Mouse (Mus musculus) hematopoietic stem cell, adult 5-6 weeks (primary cell): ENCODE data around the gene Fkbp10. TPM values are rescaled to one million over a fixed set of nuclear protein-coding genes. Genes with fewer than 3 reads are reported as not detected.
A peak's percentile ranks its signal among the peaks of the same experiment; 100 is the strongest.

Source experiments
- ATAC-seq, 2 experiments: fragments of 125-278 bp in 1 of 2; replicated peaks in 1 of 2; 2 replicates each; pipeline ENCODE4 v1.8.0; 2016 to 2017; ENCODE audit warnings: inconsistent platforms in 2 of 2, mild to moderate bottlenecking in 2 of 2, moderate number of reproducible peaks in 2 of 2, low read depth in 1 of 2, moderate TSS enrichment in 1 of 2; ENCODE audit not compliant: low FRiP score in 2 of 2, poor library complexity in 2 of 2, severe bottlenecking in 2 of 2, insufficient read depth in 1 of 2, low TSS enrichment in 1 of 2
- total RNA-seq: library from RNA; stranded (forward); fragments of 172-1452, 232-1000 nt; gene quantifications from 2 replicates; pipeline ENCODE4 v1.2.3, GENCODE M21; 2017

Gene Fkbp10
- total RNA-seq, 1 experiment from 2014 or later: 0.74 TPM

DNA sequence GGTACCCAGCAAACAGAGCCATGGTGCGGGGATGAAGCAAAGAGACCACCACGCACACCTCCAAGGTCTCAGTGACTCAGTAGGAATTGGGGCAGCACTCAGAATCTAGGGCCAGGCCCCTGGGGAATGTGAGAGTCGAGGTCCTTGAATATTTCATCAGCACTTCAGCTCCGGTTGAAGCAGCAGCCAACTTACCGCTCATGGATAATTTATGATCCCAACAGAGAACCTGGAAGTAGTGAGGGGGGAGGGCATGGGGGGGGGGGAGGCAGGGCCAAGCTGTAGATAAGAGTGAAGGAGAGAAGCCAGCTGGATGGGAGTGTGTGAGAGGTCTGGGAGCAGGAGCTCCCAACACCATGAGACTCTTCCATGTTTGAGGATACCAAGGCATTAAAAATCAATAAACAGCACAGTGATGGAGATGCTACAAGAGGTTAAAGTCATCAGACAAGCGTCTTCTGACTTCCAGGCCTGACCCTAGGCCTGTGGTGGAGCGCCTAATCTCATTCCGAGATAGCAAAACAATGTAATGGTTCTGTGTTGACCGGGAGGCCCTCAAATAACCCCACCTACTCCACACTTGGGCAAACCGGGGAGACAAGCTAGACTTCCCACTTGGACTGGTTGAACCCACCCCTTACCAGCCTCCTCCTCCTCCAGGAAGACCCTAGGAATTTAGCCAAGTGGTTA is 11.9 kb upstream of the Fkbp10 start:
- no peak for ATAC-seq

DNA sequence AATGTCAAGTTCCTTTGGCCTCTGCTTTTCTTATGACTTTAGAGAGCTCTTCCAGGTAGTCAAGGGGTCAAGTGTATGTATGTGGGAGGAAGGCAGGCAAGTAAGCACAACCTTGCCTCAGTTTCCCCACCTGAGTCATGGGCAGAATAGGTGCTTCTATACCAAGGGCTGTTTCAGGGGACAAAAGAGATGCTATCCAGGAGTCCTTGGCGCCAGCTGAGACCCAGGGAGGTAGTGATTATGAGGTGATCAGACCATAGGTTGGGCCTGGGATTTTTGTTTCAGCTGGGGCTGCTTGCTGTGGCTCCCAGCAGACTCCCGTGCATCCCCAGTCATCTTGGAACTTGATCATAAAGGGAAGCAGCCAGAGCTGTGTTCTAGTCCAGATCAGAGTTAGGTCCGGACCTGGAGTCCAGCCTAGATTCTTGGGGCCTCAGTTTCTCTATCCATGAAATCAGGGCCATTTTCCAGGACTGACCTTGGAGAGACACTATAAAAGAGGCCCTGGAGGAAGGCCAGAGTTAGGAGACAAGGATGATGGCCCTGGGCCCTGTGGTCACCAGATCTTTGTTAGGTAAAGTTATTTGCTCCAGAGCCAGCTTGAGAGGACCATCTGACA is 10.9 kb upstream of the Fkbp10 start:
- ATAC-seq: no peak

DNA sequence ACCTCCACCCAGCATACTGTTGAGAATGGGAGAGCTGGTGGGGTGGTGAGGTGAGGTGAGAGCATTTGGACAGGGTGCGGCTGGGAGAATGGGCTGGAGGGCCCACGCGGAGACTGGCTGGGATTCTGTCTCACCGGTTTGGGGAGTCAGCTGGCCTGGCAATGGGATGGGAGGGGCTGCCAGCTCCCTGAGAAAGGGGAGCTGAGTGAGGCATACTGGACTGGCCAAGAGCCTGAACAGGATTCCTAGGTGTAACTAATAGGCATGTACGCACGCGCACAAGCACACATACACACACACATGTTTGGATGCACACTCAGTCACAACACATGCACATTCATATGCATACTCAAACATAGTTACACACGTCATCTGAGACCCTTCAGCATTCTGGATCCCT is 9.2 kb upstream of the Fkbp10 start:
- ATAC-seq: no peak

DNA sequence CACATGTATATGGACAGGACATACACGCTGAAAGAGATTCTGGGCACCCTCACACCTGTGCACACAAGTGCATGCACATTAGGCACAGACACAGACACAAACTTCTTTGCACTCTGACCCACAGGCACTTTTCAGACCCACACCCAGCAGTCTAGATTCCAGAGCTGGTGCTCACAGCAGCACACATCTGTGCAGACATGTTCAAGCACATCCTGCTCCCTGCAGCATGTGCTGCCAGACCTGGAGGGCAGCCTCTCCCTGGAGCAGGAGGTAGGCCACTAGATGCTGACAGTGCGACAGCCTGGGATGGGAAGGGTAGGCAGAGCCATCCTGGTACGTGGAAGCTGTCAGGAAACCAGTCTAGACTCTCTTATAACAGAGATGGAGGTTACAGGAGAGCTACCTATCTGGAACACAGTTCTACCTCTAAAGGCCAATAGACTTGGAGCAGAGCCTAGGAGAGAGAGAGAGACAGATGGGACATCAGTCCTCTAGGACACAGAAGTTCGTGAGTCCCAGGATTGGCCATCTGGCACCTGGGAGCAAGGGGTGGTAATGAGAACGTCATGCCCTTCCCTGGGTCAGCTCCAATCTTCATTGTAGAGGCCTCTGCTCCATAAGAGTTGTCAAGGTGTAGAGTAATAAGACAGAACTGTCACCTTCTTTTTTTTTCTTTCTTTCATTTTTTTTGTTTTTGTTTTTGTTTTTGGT is 8.3 kb upstream of the Fkbp10 start:
- no peak for ATAC-seq

DNA sequence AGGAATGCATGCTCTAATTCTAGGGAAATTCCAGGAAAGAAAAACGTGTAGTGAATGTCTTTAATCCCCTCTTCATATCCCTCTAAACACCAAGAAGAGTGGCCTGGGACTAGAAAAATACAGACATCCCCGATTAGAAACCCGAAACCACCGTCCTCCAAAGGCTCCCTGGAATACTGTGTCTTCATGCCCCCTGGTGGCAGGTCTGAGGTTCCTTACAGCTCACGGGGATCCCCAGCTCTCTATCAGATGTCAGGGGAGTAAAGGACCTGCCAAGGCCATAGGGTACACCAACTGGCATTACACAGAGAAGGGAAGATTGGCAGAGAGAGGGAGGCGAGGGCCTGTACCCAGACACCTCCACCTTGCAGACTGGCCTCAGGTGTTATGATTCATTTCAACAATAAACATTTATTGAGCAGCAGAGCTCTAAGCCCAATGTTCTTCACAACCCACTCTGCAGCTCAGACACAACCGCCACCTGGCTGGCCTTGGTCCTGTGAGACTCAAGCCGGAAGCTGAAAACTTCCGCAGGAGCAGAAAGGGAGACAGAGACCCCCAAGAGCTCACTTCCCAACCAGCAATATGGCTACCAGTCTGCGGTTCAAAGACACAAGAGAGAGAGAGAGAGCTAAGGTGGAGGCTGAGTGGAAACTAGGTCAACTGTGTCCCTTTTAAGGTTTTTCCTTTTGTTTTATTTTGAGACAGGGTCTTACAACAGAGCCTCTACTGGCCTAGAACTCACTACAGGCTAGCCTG is 7.2 kb upstream of the Fkbp10 start:
- peak; percentile 68 to 71; a peak in 3 of 4 replicates for ATAC-seq

DNA sequence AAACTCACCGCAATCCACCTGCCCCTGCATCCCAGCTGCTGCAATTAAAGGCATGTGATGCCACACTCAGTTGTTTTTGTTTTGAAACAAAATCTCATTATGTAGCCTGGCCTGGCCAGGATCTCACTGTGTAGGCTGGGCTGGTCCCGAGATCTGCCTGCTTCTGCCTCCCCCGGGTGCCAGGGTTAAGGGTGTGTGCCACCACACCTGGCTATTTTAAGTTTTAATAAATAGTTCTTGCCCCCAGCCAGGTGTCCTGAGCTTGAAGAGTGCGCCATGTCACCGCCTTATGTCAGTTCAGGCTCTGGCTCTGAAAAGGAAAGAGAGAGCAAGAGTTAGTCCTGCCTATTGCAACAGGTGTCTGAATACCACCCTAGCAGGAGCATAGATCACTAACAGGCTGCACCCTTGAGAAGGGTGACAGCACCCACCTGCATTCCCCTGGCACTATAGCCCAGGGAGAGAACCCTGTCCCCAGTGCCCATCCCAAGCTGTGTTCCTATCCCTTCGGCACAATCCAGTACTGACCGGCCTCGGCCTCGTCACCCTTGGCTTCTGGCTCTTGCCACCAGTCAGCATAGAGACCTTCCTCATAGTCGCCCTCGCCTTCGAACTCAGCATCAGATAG is 6.5 kb upstream of the Fkbp10 start:
- no peak for ATAC-seq

DNA sequence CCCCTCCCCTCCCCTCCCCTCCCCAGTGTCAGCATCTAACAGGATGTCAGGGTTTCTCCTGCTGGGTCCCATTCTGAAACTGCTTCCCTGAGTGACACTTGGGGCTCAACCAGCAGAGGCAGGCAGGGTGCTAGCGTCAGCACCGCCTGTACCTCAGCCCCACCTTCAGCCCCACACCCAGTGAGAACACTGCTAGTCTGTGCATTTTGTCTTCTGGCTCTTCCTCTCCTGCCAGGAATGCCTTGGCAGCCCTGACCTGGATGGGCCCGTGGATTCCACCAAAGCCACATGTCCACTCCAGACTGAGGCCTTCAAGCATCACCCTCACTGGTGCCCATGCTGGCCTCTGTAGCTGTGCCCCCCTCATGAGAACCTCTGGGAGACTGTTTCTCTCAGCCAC is 5.8 kb upstream of the Fkbp10 start:
- ATAC-seq: no peak

DNA sequence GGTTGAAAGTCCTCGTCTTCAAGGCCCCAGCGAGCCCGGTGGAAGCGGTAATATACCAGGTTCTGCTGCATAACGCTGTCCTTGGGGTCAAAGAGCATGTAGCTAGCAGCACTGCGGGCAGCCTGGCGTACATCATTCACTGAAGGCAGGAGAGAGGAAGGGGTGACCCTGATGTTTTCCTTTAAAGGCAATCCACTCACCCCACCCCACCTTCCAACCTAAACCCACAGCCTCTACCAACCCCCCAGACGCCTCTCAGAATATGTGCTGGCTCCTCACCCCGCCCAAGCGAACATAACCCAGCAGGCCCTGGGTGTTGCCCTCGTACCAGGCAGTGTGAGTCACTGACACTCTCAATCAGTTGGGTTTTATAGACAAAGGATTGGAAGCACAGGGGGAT is 3.8 kb upstream of the Fkbp10 start:
- ATAC-seq: no peak

DNA sequence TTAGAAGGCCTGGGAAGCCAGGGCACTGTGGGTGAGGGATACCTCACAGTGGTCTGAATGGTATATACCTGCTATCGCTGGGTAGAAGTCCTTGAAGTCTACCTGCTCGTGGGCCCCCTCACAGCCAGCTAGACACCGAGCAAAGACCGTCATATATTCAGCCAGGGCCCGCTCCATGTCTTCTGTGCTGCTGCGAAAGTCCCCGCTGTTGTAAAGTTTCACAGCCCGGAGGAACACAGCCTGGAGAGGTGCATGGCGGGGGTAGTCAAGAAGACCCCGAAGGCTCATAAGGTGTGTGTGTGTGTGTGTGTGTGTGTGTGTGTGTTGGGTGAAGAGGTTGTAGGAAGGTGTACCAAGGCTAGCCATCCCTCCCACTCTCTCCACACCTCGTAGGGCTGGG is 2.0 kb upstream of the Fkbp10 start:
- ATAC-seq: no peak

DNA sequence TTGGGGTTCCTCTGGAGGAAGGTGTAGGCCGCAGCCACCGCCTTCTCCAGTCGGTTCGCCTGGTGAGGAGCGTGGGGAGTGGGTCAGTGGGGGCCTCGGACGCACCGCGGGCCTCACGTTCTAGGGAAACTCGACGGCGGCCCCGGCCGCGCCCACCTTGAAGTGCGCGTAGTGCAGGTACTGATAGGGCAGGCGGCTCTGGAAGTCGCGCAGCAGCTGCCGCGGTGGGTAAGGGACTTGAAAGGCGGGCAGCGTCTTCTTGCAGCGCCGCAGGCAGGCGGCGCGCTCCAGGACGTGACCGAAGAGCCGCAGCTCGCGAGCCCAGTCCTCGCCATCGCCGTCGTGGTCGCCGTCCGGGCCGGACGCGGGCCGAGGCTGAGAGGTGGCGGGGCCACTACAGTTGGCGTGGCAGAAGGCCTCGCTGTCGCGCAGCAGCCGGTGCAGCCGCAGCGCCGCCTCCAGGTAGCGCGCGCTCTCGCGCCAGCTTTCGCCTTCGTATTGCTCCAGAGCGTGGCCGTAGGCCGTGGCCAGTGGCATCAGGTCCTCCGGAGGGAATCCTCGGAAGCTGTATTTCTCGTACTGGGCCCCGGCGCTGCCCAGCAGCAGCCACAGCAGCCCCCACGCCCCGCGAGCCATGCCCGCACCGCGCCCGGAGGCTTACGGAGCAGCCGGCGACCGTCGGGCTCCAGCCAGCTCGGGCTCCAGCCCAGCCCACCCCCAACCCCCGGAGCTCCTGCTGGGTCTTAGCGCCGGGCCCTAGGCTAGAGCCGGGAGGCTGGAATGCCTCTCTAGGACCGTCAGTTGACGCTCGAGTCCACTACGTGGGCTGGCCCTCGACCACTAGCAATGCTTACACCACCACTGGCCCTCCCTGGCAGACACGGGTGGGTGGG is 1.2 kb upstream of the Fkbp10 start, which contains the start of gene P3h4:
Gene P3h4 (minus strand): TSS at position 816 of the 893 bp plus-strand sequence.
- ATAC-seq: peak; percentile 19 to 64; a peak in 2 of 4 replicates

DNA sequence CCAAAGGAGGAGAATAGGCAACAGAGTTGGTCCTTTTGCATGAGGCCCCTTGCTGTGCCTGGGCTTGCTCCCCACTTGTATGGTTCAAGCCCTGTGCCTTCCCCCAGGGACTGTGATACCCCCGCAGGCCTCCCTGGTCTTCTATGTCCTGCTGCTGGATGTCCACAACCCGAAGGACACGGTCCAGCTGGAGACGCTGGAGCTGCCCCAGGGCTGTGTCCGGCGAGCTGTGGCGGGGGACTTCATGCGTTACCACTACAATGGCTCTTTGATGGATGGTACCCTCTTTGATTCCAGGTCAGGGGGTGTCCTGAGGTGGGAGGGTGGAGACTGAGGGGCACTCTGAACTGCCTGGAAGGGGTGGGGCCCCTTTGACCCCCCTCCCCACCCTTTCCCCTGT is 6.0 kb downstream of the Fkbp10 start:
- ATAC-seq: no peak

DNA sequence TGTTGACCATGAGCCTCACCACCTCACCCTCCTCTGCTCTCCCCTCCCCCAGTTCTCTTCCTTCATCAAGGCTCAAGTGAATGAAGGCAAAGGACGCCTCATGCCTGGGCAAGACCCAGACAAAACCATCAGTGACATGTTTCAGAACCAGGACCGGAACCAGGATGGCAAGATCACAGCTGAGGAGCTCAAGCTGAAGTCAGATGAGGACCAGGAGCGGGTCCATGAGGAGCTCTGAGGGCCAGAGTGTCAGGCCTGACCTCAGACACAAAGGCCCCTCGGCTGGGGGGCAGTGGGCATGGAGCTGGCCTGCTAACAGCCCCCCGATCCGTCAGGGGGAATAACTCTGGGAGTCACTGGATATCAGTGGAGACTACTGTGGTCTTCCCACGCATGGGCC is 8.3 kb downstream of the Fkbp10 start:
- no peak for ATAC-seq

DNA sequence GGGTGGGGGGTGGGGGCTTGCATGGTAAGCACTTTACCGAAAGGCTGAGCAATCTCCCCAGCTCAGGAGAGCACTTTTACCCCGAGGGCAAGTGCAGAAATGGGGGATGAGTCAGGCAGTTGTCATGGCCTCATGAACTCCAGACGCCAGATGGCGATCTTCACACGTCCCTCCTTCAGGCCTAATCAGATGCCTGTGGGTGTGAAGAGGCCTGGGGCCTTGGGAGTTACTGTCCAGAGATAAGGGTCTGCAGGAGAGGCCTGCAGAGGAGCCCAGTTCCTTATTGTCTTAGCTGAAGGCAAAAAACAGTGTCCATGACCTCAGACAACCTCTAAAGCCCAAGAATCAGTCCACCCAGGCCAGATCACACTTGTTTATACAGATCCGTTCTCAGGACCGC is 10.4 kb downstream of the Fkbp10 start:
- ATAC-seq: peak in 1 of 2 experiments; percentile 44; a peak in 1 of 4 replicates

DNA sequence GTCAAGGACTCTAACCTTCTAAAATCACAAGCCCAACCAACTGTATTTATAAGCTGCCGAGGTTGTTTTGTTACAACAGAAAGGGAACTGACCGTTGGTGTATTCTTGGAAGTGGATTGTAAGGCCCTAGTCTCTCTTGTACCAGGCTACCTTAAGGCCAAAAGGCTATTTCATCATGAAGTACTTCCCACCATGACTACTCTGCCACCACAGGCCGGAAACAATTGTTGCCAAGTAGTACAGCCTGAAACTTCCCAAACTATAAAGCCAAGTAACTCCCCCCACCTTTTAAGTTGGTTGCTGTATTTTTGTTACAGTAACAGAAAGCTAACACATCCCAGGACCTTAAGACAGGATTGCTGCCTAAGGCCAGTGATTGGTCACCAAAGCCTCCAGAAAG is 11.3 kb downstream of the Fkbp10 start:
- no peak; a peak in 1 of 4 replicates for ATAC-seq

DNA sequence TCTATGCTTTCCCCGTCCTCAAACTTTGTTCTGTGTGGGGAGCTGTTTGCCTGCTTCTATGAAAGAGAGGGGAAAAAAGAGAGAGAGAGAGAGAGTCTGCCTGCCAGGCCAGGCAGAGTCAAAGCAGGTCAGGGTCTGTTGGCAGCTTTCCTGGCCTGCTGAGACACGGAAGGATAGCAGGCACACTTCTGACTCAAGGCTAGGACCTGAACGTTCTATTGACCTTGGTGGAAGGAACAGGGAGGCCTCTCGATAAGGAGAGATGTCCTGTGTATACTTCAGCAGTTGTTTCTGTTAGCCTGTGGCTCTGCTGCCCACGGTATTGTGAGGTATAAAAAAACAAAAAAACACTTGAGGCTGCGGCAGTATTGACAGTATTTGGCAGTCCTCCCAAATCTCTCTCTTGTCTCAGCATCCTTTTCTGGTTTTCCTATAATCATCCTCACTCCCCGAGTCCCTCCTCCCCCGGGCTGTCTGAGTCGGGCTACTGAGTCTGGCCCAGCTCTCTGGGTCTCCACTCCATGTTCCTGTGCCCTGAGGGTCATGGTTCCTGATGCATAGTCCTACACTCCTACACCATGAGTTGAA is 13.2 kb downstream of the Fkbp10 start:
- no peak for ATAC-seq

DNA sequence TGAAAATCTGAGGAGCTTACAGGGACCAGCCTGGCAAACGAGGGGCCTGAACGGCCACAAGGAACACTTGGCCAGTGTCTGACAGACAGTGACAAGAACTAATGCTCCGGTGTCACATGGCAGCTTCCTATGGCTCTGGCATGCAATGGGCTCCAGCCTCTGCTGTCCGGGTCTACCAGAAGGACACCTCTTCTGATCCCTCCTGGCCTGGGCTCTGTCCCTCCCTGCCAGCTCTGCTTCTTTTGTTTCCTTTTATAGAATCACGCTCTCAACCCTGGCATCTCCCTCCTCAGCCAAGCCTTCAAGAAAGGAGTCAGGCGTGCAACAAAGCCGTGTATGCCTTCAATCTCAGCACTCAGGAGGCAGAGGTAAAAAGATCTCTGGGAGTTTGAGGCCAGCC is 14.6 kb downstream of the Fkbp10 start:
- ATAC-seq: no peak
